ENCODE assay signal across 7 mouse cellular contexts in the genomic region with DNA sequence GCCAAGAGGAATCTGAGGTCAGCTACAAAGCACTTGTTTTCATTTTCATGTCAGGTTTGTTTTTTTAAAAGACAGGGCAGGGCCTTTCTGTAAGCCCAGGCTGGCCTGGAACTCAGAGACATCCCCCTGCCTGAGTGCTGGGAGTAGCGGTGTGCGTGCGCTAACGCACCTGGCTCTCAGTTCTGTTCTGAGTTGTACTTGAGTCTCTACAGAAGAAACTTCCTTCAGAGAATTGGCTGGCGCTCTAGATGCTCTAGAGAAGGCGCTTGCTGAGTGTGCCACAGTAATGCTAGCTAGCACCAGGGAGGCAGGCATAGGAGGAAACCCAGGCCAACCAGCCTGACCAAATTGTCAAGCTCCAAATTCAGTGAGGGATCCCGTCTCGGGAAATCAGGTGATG. TPM values are rescaled to one million over a fixed set of nuclear protein-coding genes. Genes with fewer than 3 reads are reported as not detected.
DNase-seq lines count a peak whose midpoint lies in the region; ATAC-seq and TF ChIP-seq lines count a peak whose summit lies in the region.

No protein-coding gene starts in this region.

- peaks cover 24% of the 10 kb centered on the region for H3K4me1 ChIP-seq in kidney, embryonic 16.5 days (ENCODE audit: insufficient read depth, low read length)
- H3K4me1 ChIP-seq in E14TG2a.4 (replicated peaks; ENCODE audit: low read depth, low read length): peaks cover 97% of the 10 kb centered on the region

- no peaks in the 10 kb centered on the region for H3K27me3 ChIP-seq in kidney, embryonic 16.5 days (ENCODE audit: insufficient read depth, low read length)
- no peaks in the 10 kb centered on the region for H3K27me3 ChIP-seq in E14TG2a.4 (ENCODE audit: insufficient read depth, low read length)

- ATAC-seq in kidney, embryonic 16.5 days (ENCODE audit: low FRiP score, low TSS enrichment): no peak

- peaks cover 7% of the 10 kb centered on the region for H3K36me3 ChIP-seq in kidney, embryonic 16.5 days (ENCODE audit: insufficient read depth, low read length)
- H3K36me3 ChIP-seq in E14TG2a.4 (ENCODE audit: insufficient read depth, low read length) (peaks cover 64% of the 10 kb centered on the region), macrophage (ENCODE audit: inconsistent target) (peaks cover 12% of the 10 kb centered on the region; the same call in 1 of the 2 replicates)

- H3K9me3 ChIP-seq in kidney, embryonic 16.5 days (ENCODE audit: low read length): no peaks in the 10 kb centered on the region
- H3K9me3 ChIP-seq in E14TG2a.4 (ENCODE audit: low read length): no peaks in the 10 kb centered on the region

- H3K27ac ChIP-seq in kidney, embryonic 16.5 days (ENCODE audit: low read length): peak overlapping the region; percentile 52; the same call in 1 of the 2 replicates
- H3K27ac ChIP-seq in macrophage: peak overlapping the region; percentile 92

- H3K4me3 ChIP-seq in kidney, embryonic 16.5 days (ENCODE audit: low read length): no peak overlapping the region
- H3K4me3 ChIP-seq in E14TG2a.4 (replicated peaks; ENCODE audit: low read length) (peak overlapping the region; percentile 39), macrophage (ENCODE audit: inconsistent target) (no peak overlapping the region)

- no peak overlapping the region for H3K4me2 ChIP-seq in kidney, embryonic 16.5 days (replicated peaks; ENCODE audit: low read depth, low read length)

- TF ChIP-seq CTCF in E14TG2a.4 (conservative IDR thresholded peaks at IDR 0.05; ENCODE audit: low read length): no peak

- WGBS in kidney, embryonic 16.5 days: 79% methylated on average over 8 of the region's 8 CpGs
- WGBS in macrophage (ENCODE audit: missing documents): 81% methylated on average over 8 of the region's 8 CpGs

- peaks cover 73% of the 10 kb centered on the region for H3K79me2 ChIP-seq in macrophage (ENCODE audit: inconsistent target)

- H3K9ac ChIP-seq in kidney, embryonic 16.5 days (replicated peaks; ENCODE audit: low read length): no peak overlapping the region

- DNase-seq in kidney, adult 9 months: no peak
- peak; percentile 38 for DNase-seq in CD4-positive helper T cell, adult 2 months (ENCODE audit: low read depth, low spot score)
- no peak for DNase-seq in right cerebral cortex, adult 2 months (ENCODE audit: low spot score in 2 of 2)
- DNase-seq in layer of hippocampus, adult 8-10 months (ENCODE audit: low spot score in 2 of 2): no peak

RNA-seq across cellular contexts. Expression of gene Fnbp1, which starts 52.9 kb away (rescaled TPM):
- polyA plus RNA-seq in kidney, embryonic 16.5 days (2015; fragmentation: Nextera tagmentation; extraction: Ambion mirVana): 19.4 and 24.3 TPM in 2 replicates
- total RNA-seq in macrophage (2018; cell fraction: chromatin; rRNA removed): 100 to 1,000 TPM; 230 to 652 (median 349) TPM
- total RNA-seq in macrophage (2018; cell fraction: cytosol; rRNA removed): 10 to 100 TPM; 45.7 to 98.1 (median 65.6) TPM
- 100 to 1,000 TPM; 117 to 400 (median 216) TPM for total RNA-seq in macrophage (2018; cell fraction: nucleus; rRNA removed)
- 77.2 to 118 TPM (median 110 TPM) in 3 replicates for polyA plus RNA-seq in macrophage (2018)
- total RNA-seq in layer of hippocampus, adult 8-10 months (2022): 100 to 1,000 TPM; 119 to 152 (median 139) TPM
